Mouse (Mus musculus): ENCODE measurements around the gene Pbrm1. TPM values are rescaled to one million over a fixed set of nuclear protein-coding genes. Genes with fewer than 3 reads are reported as not detected.

Pbrm1 gene
- polyA plus RNA-seq, 1 experiment from 2014 or later = 126 TPM

GRCm38 (mm10) chr14:31131272-31131821, 112.4 kb downstream of the Pbrm1 start:
- Histone ChIP-seq H3K27ac (ENCODE audit: low read length) (peak overlapping the region; percentile 95), H3K4me2 (replicated peaks; ENCODE audit: low read depth, low read length) (peak overlapping the region; percentile 90), H3K4me3 (ENCODE audit: low read length) (peak overlapping the region; percentile 97), H3K9me3 (ENCODE audit: low read length) (no peaks in the 10 kb centered on the region), H3K9ac (replicated peaks; ENCODE audit: low read length) (peak overlapping the region; percentile 94), H3K4me1 (ENCODE audit: insufficient read depth, low read length) (peaks cover 54% of the 10 kb centered on the region), H3K36me3 (ENCODE audit: insufficient read depth, low read length) (peaks cover 18% of the 10 kb centered on the region), H3K27me3 (ENCODE audit: insufficient read depth, low read length) (no peaks in the 10 kb centered on the region)
- no peak; the same call in 1 of the 2 replicates for ATAC-seq (ENCODE audit: low FRiP score, low TSS enrichment)
- WGBS = under 1% methylated on average over 43 of the region's 43 CpGs

- Histone ChIP-seq H3K9ac (replicated peaks; ENCODE audit: low read length) (peak overlapping the region; percentile 94), H3K4me1 (ENCODE audit: insufficient read depth, low read length) (peaks cover 52% of the 10 kb centered on the region), H3K27me3 (ENCODE audit: insufficient read depth, low read length) (no peaks in the 10 kb centered on the region), H3K9me3 (ENCODE audit: low read length) (no peaks in the 10 kb centered on the region), H3K4me2 (replicated peaks; ENCODE audit: low read depth, low read length) (peak overlapping the region; percentile 90), H3K4me3 (ENCODE audit: low read length) (peak overlapping the region; percentile 97), H3K36me3 (ENCODE audit: insufficient read depth, low read length) (peaks cover 25% of the 10 kb centered on the region), H3K27ac (ENCODE audit: low read length) (no peak overlapping the region)
- ATAC-seq (ENCODE audit: low FRiP score, low TSS enrichment) = no peak
- whole genome bisulfite sequencing = 4% methylated on average over 6 of the region's 6 CpGs
Measured at GRCm38 (mm10) chr14:31132031-31132430, 113.1 kb downstream of the Pbrm1 start.

- peaks cover 52% of the 10 kb centered on the region for H3K4me1 ChIP-seq (ENCODE audit: insufficient read depth, low read length)
- peak overlapping the region; percentile 90 for H3K4me2 ChIP-seq (replicated peaks; ENCODE audit: low read depth, low read length)
- no peaks in the 10 kb centered on the region for H3K9me3 ChIP-seq (ENCODE audit: low read length)
- ATAC-seq (ENCODE audit: low FRiP score, low TSS enrichment) = no peak
- peak overlapping the region; percentile 33; the same call in 1 of the 2 replicates for H3K27ac ChIP-seq (ENCODE audit: low read length)
- WGBS = 68% methylated on average over 7 of the region's 7 CpGs
- peak overlapping the region; percentile 97 for H3K4me3 ChIP-seq (ENCODE audit: low read length)
- peaks cover 30% of the 10 kb centered on the region for H3K36me3 ChIP-seq (ENCODE audit: insufficient read depth, low read length)
- H3K9ac ChIP-seq (replicated peaks; ENCODE audit: low read length) = peak overlapping the region; percentile 94
- H3K27me3 ChIP-seq (ENCODE audit: insufficient read depth, low read length) = no peaks in the 10 kb centered on the region
Measured at GRCm38 (mm10) chr14:31132491-31132975, 113.6 kb downstream of the Pbrm1 start.

- H3K36me3 ChIP-seq (ENCODE audit: insufficient read depth, low read length) = peaks cover 35% of the 10 kb centered on the region
- peaks cover 55% of the 10 kb centered on the region for H3K4me1 ChIP-seq (ENCODE audit: insufficient read depth, low read length)
- H3K4me2 ChIP-seq (replicated peaks; ENCODE audit: low read depth, low read length) = peak overlapping the region; percentile 90
- WGBS = 27% methylated on average over 11 of the region's 11 CpGs
- H3K27me3 ChIP-seq (ENCODE audit: insufficient read depth, low read length) = no peaks in the 10 kb centered on the region
- peak overlapping the region; percentile 94 for H3K9ac ChIP-seq (replicated peaks; ENCODE audit: low read length)
- peak overlapping the region; percentile 97 for H3K4me3 ChIP-seq (ENCODE audit: low read length)
- no peaks in the 10 kb centered on the region for H3K9me3 ChIP-seq (ENCODE audit: low read length)
- peak overlapping the region; percentile 33; the same call in 1 of the 2 replicates for H3K27ac ChIP-seq (ENCODE audit: low read length)
- no peak for ATAC-seq (ENCODE audit: low FRiP score, low TSS enrichment)
Measured at GRCm38 (mm10) chr14:31133023-31133665, 114.2 kb downstream of the Pbrm1 start.

GRCm38 (mm10) chr14:31134015-31135000, 115.4 kb downstream of the Pbrm1 start:
- Histone ChIP-seq H3K36me3 (ENCODE audit: insufficient read depth, low read length) (peaks cover 44% of the 10 kb centered on the region), H3K9ac (replicated peaks; ENCODE audit: low read length) (peak overlapping the region; percentile 94; the same call in 1 of the 2 replicates), H3K4me1 (ENCODE audit: insufficient read depth, low read length) (peaks cover 55% of the 10 kb centered on the region), H3K27me3 (ENCODE audit: insufficient read depth, low read length) (no peaks in the 10 kb centered on the region), H3K4me3 (ENCODE audit: low read length) (no peak overlapping the region), H3K27ac (ENCODE audit: low read length) (no peak overlapping the region), H3K4me2 (replicated peaks; ENCODE audit: low read depth, low read length) (no peak overlapping the region), H3K9me3 (ENCODE audit: low read length) (no peaks in the 10 kb centered on the region)
- no peak for ATAC-seq (ENCODE audit: low FRiP score, low TSS enrichment)
- WGBS = 86% methylated on average over 25 of the region's 25 CpGs

- Histone ChIP-seq H3K9me3 (ENCODE audit: low read length) (no peaks in the 10 kb centered on the region), H3K4me3 (ENCODE audit: low read length) (no peak overlapping the region), H3K4me2 (replicated peaks; ENCODE audit: low read depth, low read length) (no peak overlapping the region), H3K4me1 (ENCODE audit: insufficient read depth, low read length) (peaks cover 44% of the 10 kb centered on the region), H3K9ac (replicated peaks; ENCODE audit: low read length) (no peak overlapping the region), H3K27me3 (ENCODE audit: insufficient read depth, low read length) (no peaks in the 10 kb centered on the region), H3K27ac (ENCODE audit: low read length) (no peak overlapping the region), H3K36me3 (ENCODE audit: insufficient read depth, low read length) (peaks cover 59% of the 10 kb centered on the region)
- no peak for ATAC-seq (ENCODE audit: low FRiP score, low TSS enrichment)
- 94% methylated on average over 34 of the region's 34 CpGs for WGBS
Measured at GRCm38 (mm10) chr14:31135495-31136410, 116.8 kb downstream of the Pbrm1 start.

- peaks cover 60% of the 10 kb centered on the region for H3K36me3 ChIP-seq (ENCODE audit: insufficient read depth, low read length)
- no peaks in the 10 kb centered on the region for H3K9me3 ChIP-seq (ENCODE audit: low read length)
- no peak overlapping the region for H3K9ac ChIP-seq (replicated peaks; ENCODE audit: low read length)
- ATAC-seq (ENCODE audit: low FRiP score, low TSS enrichment) = no peak
- peak overlapping the region; percentile 82 for H3K27ac ChIP-seq (ENCODE audit: low read length)
- H3K27me3 ChIP-seq (ENCODE audit: insufficient read depth, low read length) = no peaks in the 10 kb centered on the region
- H3K4me1 ChIP-seq (ENCODE audit: insufficient read depth, low read length) = peaks cover 44% of the 10 kb centered on the region
- 92% methylated on average over 26 of the region's 26 CpGs for WGBS
- H3K4me3 ChIP-seq (ENCODE audit: low read length) = no peak overlapping the region
- no peak overlapping the region for H3K4me2 ChIP-seq (replicated peaks; ENCODE audit: low read depth, low read length)
Measured at GRCm38 (mm10) chr14:31136411-31137280, 117.7 kb downstream of the Pbrm1 start.

GRCm38 (mm10) chr14:31137281-31137595, 118.3 kb downstream of the Pbrm1 start:
- no peak for ATAC-seq (ENCODE audit: low FRiP score, low TSS enrichment)
- Histone ChIP-seq H3K9ac (replicated peaks; ENCODE audit: low read length) (no peak overlapping the region), H3K36me3 (ENCODE audit: insufficient read depth, low read length) (peaks cover 66% of the 10 kb centered on the region), H3K4me3 (ENCODE audit: low read length) (no peak overlapping the region), H3K4me2 (replicated peaks; ENCODE audit: low read depth, low read length) (no peak overlapping the region), H3K27me3 (ENCODE audit: insufficient read depth, low read length) (no peaks in the 10 kb centered on the region), H3K27ac (ENCODE audit: low read length) (peak overlapping the region; percentile 82), H3K9me3 (ENCODE audit: low read length) (0 out of 2 replicates have a peak, but pooled peaks cover under 1% of the 10 kb centered on the region), H3K4me1 (ENCODE audit: insufficient read depth, low read length) (peaks cover 38% of the 10 kb centered on the region)
- WGBS = 67% methylated on average over 10 of the region's 10 CpGs

All from kidney, embryonic 16.5 days (tissue).